Mouse (Mus musculus) cortical plate, adult 2 months (tissue): ENCODE results near the gene Pdcl3.

ENCODE experiments used
- CTCF ChIP-seq: fragments of 200-500 bp; IDR thresholded peaks from 2 replicates; pipeline ENCODE4 v1.5.1; 2011; ENCODE audit warnings: mild to moderate bottlenecking, control low read depth, low read length; ENCODE audit not compliant: insufficient read depth; ENCODE audit errors: extremely low read depth
- POLR2A ChIP-seq: fragments of 200-500 bp; IDR thresholded peaks from 2 replicates; pipeline ENCODE4 v1.6.1; 2011; ENCODE audit warnings: mild to moderate bottlenecking, low read length, control low read depth; ENCODE audit not compliant: insufficient read depth; ENCODE audit errors: extremely low read depth

- TF ChIP-seq POLR2A (no peak), CTCF (no peak)
Measured at GRCm38 (mm10) chr1:38992365-38992764, 7.0 kb downstream of the Pdcl3 start.
